Mouse (Mus musculus) midbrain, embryonic 12.5 days (tissue): ENCODE measurements around the gene 1110002E22Rik. TPM values are rescaled to one million over a fixed set of nuclear protein-coding genes. Genes with fewer than 3 reads are reported as not detected.

Experiments
- ATAC-seq: fragments of 200-750 bp; cut with Nextera tagmentation; 2 replicates; pipeline ENCODE4 v1.8.0; 2017; ENCODE audit warnings: low read depth, moderate TSS enrichment, moderate library complexity; ENCODE audit not compliant: low FRiP score
- H3K27ac ChIP-seq: fragments of 300-500 bp; sonication (generic); replicated peaks from 2 replicates; pipeline ENCODE4 v1.5.1; 2016; ENCODE audit warnings: mild to moderate bottlenecking
- H3K27me3 ChIP-seq: fragments of 300-500 bp; sonication (generic); 2 replicates; pipeline ENCODE4 v1.6.1; 2016; ENCODE audit warnings: mild to moderate bottlenecking
- H3K36me3 ChIP-seq: fragments of 300-500 bp; sonication (generic); 2 replicates; pipeline ENCODE4 v1.6.1; 2016
- H3K4me1 ChIP-seq: fragments of 300-500 bp; sonication (generic); 2 replicates; pipeline ENCODE4 v1.6.1; 2016
- H3K4me2 ChIP-seq: fragments of 300-500 bp; sonication (generic); replicated peaks from 2 replicates; pipeline ENCODE4 v1.6.1; 2016; ENCODE audit warnings: mild to moderate bottlenecking, moderate library complexity
- H3K4me3 ChIP-seq: fragments of 300-500 bp; sonication (generic); 2 replicates; pipeline ENCODE4 v1.5.1; 2016; ENCODE audit warnings: mild to moderate bottlenecking
- H3K9ac ChIP-seq: fragments of 300-500 bp; sonication (generic); replicated peaks from 2 replicates; pipeline ENCODE4 v1.6.1; 2016; ENCODE audit warnings: mild to moderate bottlenecking, moderate library complexity
- H3K9me3 ChIP-seq: fragments of 300-500 bp; sonication (generic); 2 replicates; pipeline ENCODE4 v1.6.1; 2016; ENCODE audit warnings: mild to moderate bottlenecking
- WGBS: fragments of 180-500 bp; shearing (Covaris S2); methylation state at CpG from one replicate; pipeline ENCODE4 v1.1.7; 2016; 5-methylcytosine and 5-hydroxymethylcytosine counted together
- polyA plus RNA-seq: library from polyadenylated mRNA; unstranded; fragments of >200 nt; fragmentation: Nextera tagmentation; extraction: Ambion mirVana; gene quantifications from 2 replicates; pipeline ENCODE4 v1.2.1, GENCODE M21; 2016

The 1110002E22Rik gene
- polyA plus RNA-seq = 0.05 TPM in 2 replicates

- Histone ChIP-seq H3K27me3 (peaks cover 7% of the 10 kb centered on the region; the same call in 1 of the 2 replicates), H3K4me1 (peaks cover 10% of the 10 kb centered on the region; the same call in 1 of the 2 replicates), H3K4me2 (no peak within 1 kb of the TSS), H3K9me3 (no peaks in the 10 kb centered on the region), H3K9ac (no peak within 1 kb of the TSS), H3K36me3 (no peaks in the 10 kb centered on the region), H3K4me3 (no peak within 1 kb of the TSS), H3K27ac (no peak within 1 kb of the TSS)
- WGBS = 74% methylated on average over 33 of the region's 33 CpGs
- peak; percentile 41 for ATAC-seq
Measured at GRCm38 (mm10) chr3:138064732-138065645, at the start of gene 1110002E22Rik. Gene 1110002E22Rik (plus strand): TSS chr3:138065052.

DNA sequence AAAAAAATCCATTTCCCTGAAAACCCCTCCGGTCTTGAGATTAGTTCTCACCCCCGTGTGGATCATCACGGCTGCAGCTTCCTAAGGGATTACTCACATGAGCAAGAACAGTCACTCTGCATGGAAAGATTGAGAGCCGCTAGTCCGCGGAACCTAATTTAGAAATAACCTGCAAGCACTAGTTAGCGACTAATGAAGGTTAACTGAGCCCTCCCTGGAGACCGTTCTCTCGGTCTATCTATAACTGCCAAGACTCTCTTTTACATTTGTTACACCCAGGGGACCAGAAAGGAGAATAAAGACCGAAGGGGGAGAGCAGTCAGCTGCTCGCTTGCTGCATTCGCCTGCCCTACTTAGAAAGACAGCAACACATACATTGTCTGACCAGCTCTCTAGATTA, 48.0 kb upstream of the 1110002E22Rik start:
- peaks cover 4% of the 10 kb centered on the region; the same call in 1 of the 2 replicates for H3K9me3 ChIP-seq
- WGBS = 80% methylated on average over 12 of the region's 12 CpGs
- no peaks in the 10 kb centered on the region for H3K27me3 ChIP-seq
- no peak overlapping the region for H3K27ac ChIP-seq
- H3K9ac ChIP-seq = no peak overlapping the region
- no peak overlapping the region for H3K4me2 ChIP-seq
- no peak overlapping the region for H3K4me3 ChIP-seq
- ATAC-seq = peak; percentile 30; the same call in 1 of the 2 replicates
- H3K4me1 ChIP-seq = no peaks in the 10 kb centered on the region
- no peaks in the 10 kb centered on the region for H3K36me3 ChIP-seq

DNA sequence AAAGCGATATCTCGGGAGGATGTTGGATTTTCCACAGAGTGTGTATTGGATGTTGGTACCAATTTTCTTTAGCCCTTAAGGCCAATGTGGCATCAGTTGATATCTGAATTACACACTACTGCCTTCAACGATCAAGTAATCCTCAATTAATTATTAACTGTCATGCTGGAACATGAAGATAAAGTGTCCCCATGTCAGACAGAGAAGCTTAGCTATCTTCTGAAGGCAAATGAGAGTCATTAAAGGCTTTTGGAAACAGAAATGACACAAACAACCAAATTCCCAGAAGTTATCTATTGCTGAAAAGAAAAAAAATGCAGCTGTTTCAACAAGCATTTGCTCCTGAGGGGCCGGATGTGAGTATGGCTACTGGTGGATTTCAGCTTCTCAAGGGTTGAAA, 42.8 kb upstream of the 1110002E22Rik start:
- no peaks in the 10 kb centered on the region for H3K27me3 ChIP-seq
- peaks cover 4% of the 10 kb centered on the region; the same call in 1 of the 2 replicates for H3K9me3 ChIP-seq
- 85% methylated on average over 4 of the region's 4 CpGs for WGBS
- H3K9ac ChIP-seq = no peak overlapping the region
- H3K36me3 ChIP-seq = no peaks in the 10 kb centered on the region
- H3K4me3 ChIP-seq = no peak overlapping the region
- ATAC-seq = no peak
- no peak overlapping the region for H3K4me2 ChIP-seq
- H3K4me1 ChIP-seq = no peaks in the 10 kb centered on the region
- no peak overlapping the region for H3K27ac ChIP-seq

DNA sequence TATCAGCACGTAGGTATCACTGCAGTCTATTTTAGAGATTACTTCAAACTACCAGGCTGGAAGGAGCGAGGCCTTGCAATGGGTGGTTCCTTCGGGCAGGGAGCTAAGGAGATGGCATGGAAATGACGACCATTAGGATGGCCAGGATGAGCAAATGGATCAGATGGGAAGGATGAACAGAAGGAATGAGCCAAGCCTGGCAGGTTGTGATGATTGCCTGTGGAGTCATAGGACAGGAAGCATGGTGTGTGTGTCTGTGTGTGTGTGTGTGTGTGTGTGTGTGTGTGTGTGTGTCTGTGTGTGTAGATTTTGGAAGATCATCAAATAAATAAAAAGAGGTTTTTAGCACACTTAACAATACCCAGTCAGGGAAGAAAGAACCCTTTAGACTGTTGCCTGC, 42.2 kb upstream of the 1110002E22Rik start:
- Histone ChIP-seq H3K4me2 (no peak overlapping the region), H3K36me3 (no peaks in the 10 kb centered on the region), H3K4me3 (no peak overlapping the region), H3K9ac (no peak overlapping the region), H3K27me3 (no peaks in the 10 kb centered on the region), H3K4me1 (no peaks in the 10 kb centered on the region), H3K9me3 (peaks cover 4% of the 10 kb centered on the region; the same call in 1 of the 2 replicates), H3K27ac (no peak overlapping the region)
- no peak for ATAC-seq
- WGBS = 79% methylated on average over 4 of the region's 4 CpGs

DNA sequence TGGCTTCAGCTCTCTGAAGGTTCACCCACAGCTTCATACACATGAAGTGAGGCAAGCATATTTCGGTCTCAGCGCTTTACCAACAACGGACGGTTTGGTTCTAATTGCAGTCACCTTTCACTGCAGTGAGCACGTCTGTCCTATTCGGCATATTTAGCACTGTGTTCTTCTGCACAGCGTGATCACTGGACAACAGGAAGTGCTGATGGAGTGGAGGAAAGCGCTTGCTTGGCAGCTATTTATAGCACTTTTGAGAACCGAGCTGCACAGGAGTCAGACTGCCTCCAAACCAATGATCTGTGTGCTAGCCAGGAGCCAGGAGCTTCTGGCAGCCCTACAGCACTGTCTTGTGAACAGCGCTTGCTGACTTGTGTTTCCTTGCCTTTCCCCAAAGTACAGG, 38.6 kb upstream of the 1110002E22Rik start:
- no peak for ATAC-seq
- Histone ChIP-seq H3K36me3 (no peaks in the 10 kb centered on the region), H3K9me3 (no peaks in the 10 kb centered on the region), H3K9ac (no peak overlapping the region), H3K4me3 (no peak overlapping the region), H3K4me2 (no peak overlapping the region), H3K4me1 (no peaks in the 10 kb centered on the region), H3K27ac (no peak overlapping the region), H3K27me3 (no peaks in the 10 kb centered on the region)
- 87% methylated on average over 10 of the region's 10 CpGs for WGBS

DNA sequence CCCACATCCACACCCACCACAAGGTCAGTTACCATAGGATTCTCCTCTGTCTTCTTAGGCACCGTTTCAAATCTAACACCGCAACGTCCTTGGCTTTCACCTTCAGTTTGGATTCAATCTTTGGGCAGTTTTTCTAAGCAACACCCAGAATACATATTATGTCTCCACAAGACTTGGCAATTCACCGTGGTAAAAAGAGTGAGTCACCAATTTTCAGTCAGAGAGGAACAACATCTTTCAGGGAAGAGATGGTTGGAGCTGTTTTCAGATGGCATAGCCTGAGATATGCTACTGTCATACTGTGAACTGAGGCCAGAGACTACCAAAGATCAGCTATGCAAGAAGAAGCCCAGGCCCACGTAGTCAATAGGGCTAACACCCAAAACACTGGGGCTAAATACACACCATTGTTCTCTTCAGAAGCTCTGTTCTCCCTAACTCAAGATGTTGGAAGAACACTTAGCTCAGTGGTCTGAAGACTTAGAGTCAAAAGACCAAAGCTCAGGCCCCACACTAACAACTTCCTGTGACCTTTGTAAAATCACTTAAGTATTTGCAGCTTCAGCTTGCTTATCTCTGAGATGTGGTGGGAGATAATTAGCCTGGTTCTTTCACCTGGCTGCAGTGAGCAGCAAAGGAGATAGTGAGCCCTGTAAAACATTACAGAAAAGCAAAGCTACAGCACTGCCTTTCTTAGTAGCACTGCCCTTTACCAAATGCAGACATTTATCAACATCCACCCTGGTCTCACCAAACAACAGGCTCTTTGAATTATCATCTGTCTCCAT, 37.1 kb upstream of the 1110002E22Rik start:
- H3K27me3 ChIP-seq = no peaks in the 10 kb centered on the region
- H3K4me2 ChIP-seq = no peak overlapping the region
- no peaks in the 10 kb centered on the region for H3K36me3 ChIP-seq
- ATAC-seq = no peak
- no peak overlapping the region for H3K4me3 ChIP-seq
- H3K9ac ChIP-seq = no peak overlapping the region
- WGBS = 85% methylated on average over 5 of the region's 5 CpGs
- H3K4me1 ChIP-seq = no peaks in the 10 kb centered on the region
- H3K27ac ChIP-seq = no peak overlapping the region
- no peaks in the 10 kb centered on the region for H3K9me3 ChIP-seq

DNA sequence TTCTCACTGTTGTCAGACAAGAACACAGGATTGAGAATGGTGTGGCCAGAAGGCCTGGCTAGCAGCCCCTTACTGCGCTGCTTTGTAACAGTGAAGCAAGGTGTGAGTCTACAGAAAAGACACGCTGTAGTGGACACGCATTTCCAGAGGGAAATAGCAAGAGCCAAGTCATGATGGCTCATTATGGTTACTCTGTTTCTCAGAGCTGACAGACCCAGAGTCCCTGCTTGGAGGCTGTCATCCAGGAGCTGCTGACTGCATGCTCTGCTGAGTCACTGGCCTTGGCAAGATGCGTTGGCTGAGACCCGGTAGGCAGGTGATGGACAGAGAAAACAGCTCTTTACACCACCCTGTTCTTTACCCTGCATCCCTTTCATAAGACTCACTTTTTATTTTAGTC, 35.5 kb upstream of the 1110002E22Rik start:
- Histone ChIP-seq H3K4me3 (no peak overlapping the region), H3K27ac (no peak overlapping the region), H3K9ac (no peak overlapping the region), H3K27me3 (no peaks in the 10 kb centered on the region), H3K36me3 (no peaks in the 10 kb centered on the region), H3K9me3 (no peaks in the 10 kb centered on the region), H3K4me2 (no peak overlapping the region), H3K4me1 (no peaks in the 10 kb centered on the region)
- 92% methylated on average over 5 of the region's 5 CpGs for WGBS
- no peak for ATAC-seq

GRCm38 (mm10) chr3:138030563-138030962, 34.3 kb upstream of the 1110002E22Rik start:
- Histone ChIP-seq H3K9me3 (no peaks in the 10 kb centered on the region), H3K9ac (no peak overlapping the region), H3K4me2 (no peak overlapping the region), H3K4me3 (no peak overlapping the region), H3K4me1 (no peaks in the 10 kb centered on the region), H3K27ac (no peak overlapping the region), H3K27me3 (no peaks in the 10 kb centered on the region), H3K36me3 (no peaks in the 10 kb centered on the region)
- no peak for ATAC-seq
- 86% methylated on average over 6 of the region's 6 CpGs for WGBS

- 81% methylated on average over 6 of the region's 6 CpGs for WGBS
- no peak overlapping the region for H3K9ac ChIP-seq
- no peak overlapping the region for H3K27ac ChIP-seq
- no peaks in the 10 kb centered on the region for H3K36me3 ChIP-seq
- H3K9me3 ChIP-seq = no peaks in the 10 kb centered on the region
- no peak for ATAC-seq
- H3K4me2 ChIP-seq = no peak overlapping the region
- H3K27me3 ChIP-seq = no peaks in the 10 kb centered on the region
- no peaks in the 10 kb centered on the region for H3K4me1 ChIP-seq
- no peak overlapping the region for H3K4me3 ChIP-seq
Measured at GRCm38 (mm10) chr3:138033986-138034385, 30.9 kb upstream of the 1110002E22Rik start.

- Histone ChIP-seq H3K4me1 (no peaks in the 10 kb centered on the region), H3K36me3 (no peaks in the 10 kb centered on the region), H3K27me3 (no peaks in the 10 kb centered on the region), H3K27ac (no peak overlapping the region), H3K9ac (no peak overlapping the region), H3K4me3 (no peak overlapping the region), H3K9me3 (no peaks in the 10 kb centered on the region), H3K4me2 (no peak overlapping the region)
- ATAC-seq = no peak
- WGBS = 79% methylated on average over 2 of the region's 2 CpGs
Measured at GRCm38 (mm10) chr3:138040938-138041337, 23.9 kb upstream of the 1110002E22Rik start.

GRCm38 (mm10) chr3:138041591-138042301, 23.1 kb upstream of the 1110002E22Rik start:
- Histone ChIP-seq H3K4me1 (no peaks in the 10 kb centered on the region), H3K9me3 (no peaks in the 10 kb centered on the region), H3K4me2 (no peak overlapping the region), H3K36me3 (no peaks in the 10 kb centered on the region), H3K27me3 (no peaks in the 10 kb centered on the region), H3K27ac (no peak overlapping the region), H3K4me3 (no peak overlapping the region), H3K9ac (no peak overlapping the region)
- peak; percentile 27; the same call in 1 of the 2 replicates for ATAC-seq
- WGBS = 53% methylated on average over 3 of the region's 3 CpGs
